Mouse (Mus musculus) heart, embryonic 16.5 days (tissue): ENCODE measurements around the gene Ttc41. TPM values are rescaled to one million over a fixed set of nuclear protein-coding genes. Genes with fewer than 3 reads are reported as not detected.

Experiments
- ATAC-seq: fragments of 200-750 bp; cut with Nextera tagmentation; replicated peaks from 2 replicates; pipeline ENCODE4 v1.8.0; 2017; ENCODE audit warnings: moderate number of reproducible peaks; ENCODE audit not compliant: insufficient read depth, low FRiP score; ENCODE audit errors: extremely low read depth
- H3K27ac ChIP-seq: fragments of 300-500 bp; sonication (generic); 2 replicates; pipeline ENCODE4 v1.5.1; 2014; ENCODE audit warnings: mild to moderate bottlenecking, low read length, control low read depth, moderate library complexity
- H3K27me3 ChIP-seq: fragments of 300-500 bp; sonication (generic); 2 replicates; pipeline ENCODE4 v1.6.1; 2014; ENCODE audit warnings: low read length, mixed read lengths; ENCODE audit not compliant: control insufficient read depth, insufficient read depth
- H3K36me3 ChIP-seq: fragments of 300-500 bp; sonication (generic); 2 replicates; pipeline ENCODE4 v1.6.1; 2014; ENCODE audit not compliant: control insufficient read depth, insufficient read depth
- H3K4me1 ChIP-seq: fragments of 300-500 bp; sonication (generic); 2 replicates; pipeline ENCODE4 v1.6.1; 2014; ENCODE audit warnings: low read length, mixed read lengths; ENCODE audit not compliant: control insufficient read depth, insufficient read depth
- H3K4me2 ChIP-seq: fragments of 300-500 bp; sonication (generic); 2 replicates; pipeline ENCODE4 v1.6.1; 2014; ENCODE audit warnings: low read depth, mild to moderate bottlenecking, control low read depth, low read length
- H3K4me3 ChIP-seq: fragments of 300-500 bp; sonication (generic); 2 replicates; pipeline ENCODE4 v1.5.1; 2014; ENCODE audit warnings: mild to moderate bottlenecking, control low read depth, low read length
- H3K9ac ChIP-seq: fragments of 300-500 bp; sonication (generic); 2 replicates; pipeline ENCODE4 v1.6.1; 2014; ENCODE audit warnings: low read length, control low read depth
- H3K9me3 ChIP-seq: fragments of 300-500 bp; sonication (generic); replicated peaks from 2 replicates; pipeline ENCODE4 v1.6.1; 2016; ENCODE audit warnings: low read length; ENCODE audit not compliant: control insufficient read depth
- WGBS: fragments of 180-500 bp; shearing (Covaris S2); extraction: QIAGEN DNeasy Blood & Tissue Kit; methylation state at CpG from one replicate; pipeline ENCODE4 v1.1.7; 2014; 5-methylcytosine and 5-hydroxymethylcytosine counted together
- polyA plus RNA-seq: library from polyadenylated mRNA; unstranded; fragments of >200 nt; fragmentation: Nextera tagmentation; extraction: Ambion mirVana; gene quantifications from 2 replicates; pipeline ENCODE4 v1.2.1, GENCODE M21; 2015

The Ttc41 gene
- polyA plus RNA-seq, 1 experiment from 2014 or later = 1.9 TPM

DNA sequence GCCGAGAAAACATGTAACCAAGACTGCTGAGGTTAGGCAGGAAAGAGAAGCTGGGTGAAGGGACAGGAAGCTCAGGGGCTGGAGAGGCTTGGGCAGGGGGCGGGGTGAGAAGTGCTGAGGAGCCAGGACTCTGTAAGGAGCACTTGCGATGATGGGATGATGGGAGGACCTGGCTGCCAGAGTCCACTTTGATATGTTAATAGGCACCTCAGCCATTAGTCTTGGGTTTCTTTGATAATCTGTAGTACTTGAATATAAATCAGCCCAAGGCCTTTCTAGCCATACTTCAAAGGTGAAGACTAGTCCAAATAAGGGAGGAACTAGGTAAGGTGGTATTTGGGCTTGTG, 56.7 kb downstream of the Ttc41 start:
- peaks cover 4% of the 10 kb centered on the region; the same call in 1 of the 2 replicates for H3K9me3 ChIP-seq
- H3K4me2 ChIP-seq = no peak overlapping the region
- no peaks in the 10 kb centered on the region for H3K4me1 ChIP-seq
- ATAC-seq = no peak
- no peak overlapping the region for H3K4me3 ChIP-seq
- no peaks in the 10 kb centered on the region for H3K27me3 ChIP-seq
- WGBS = 60% methylated on average over 3 of the region's 3 CpGs
- H3K36me3 ChIP-seq = no peaks in the 10 kb centered on the region
- H3K9ac ChIP-seq = no peak overlapping the region
- H3K27ac ChIP-seq = no peak overlapping the region

DNA sequence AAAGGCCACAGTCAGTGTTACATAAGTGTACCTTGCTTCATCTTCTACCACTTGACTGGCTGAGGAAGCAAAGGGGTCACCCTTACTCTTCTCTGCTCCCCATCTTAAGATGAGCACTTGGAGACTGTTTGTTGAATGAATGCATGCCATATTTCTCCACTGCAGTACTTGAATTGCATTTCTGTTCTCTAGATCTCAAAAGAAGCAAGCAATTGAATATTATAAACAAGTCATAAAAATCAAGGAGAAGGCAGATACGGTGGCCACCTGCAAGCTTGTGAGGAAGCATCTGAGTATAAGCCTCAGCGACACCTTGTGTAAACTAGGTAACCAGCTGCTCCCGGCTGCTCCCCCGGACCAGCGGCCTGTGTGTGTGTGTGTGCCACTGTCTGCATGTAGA, 58.1 kb downstream of the Ttc41 start, which contains the start of gene Gm49358:
Gene Gm49358 (plus strand): TSS at position 301 of the 400 bp plus-strand sequence.
- Histone ChIP-seq H3K36me3 (no peaks in the 10 kb centered on the region), H3K4me1 (no peaks in the 10 kb centered on the region), H3K4me2 (no peak within 1 kb of the TSS), H3K9me3 (peaks cover 4% of the 10 kb centered on the region; the same call in 1 of the 2 replicates), H3K27me3 (no peaks in the 10 kb centered on the region), H3K9ac (no peak within 1 kb of the TSS), H3K27ac (no peak within 1 kb of the TSS), H3K4me3 (no peak within 1 kb of the TSS)
- ATAC-seq = no peak
- WGBS = 82% methylated on average over 5 of the region's 5 CpGs

GRCm38 (mm10) chr10:86765344-86765966, 59.8 kb downstream of the Ttc41 start:
- WGBS = 80% methylated on average over 4 of the region's 4 CpGs
- H3K27me3 ChIP-seq = no peaks in the 10 kb centered on the region
- no peak overlapping the region for H3K27ac ChIP-seq
- H3K4me3 ChIP-seq = no peak overlapping the region
- ATAC-seq = no peak
- no peak overlapping the region for H3K4me2 ChIP-seq
- H3K9ac ChIP-seq = no peak overlapping the region
- H3K9me3 ChIP-seq = peaks cover 4% of the 10 kb centered on the region; the same call in 1 of the 2 replicates
- H3K36me3 ChIP-seq = no peaks in the 10 kb centered on the region
- H3K4me1 ChIP-seq = no peaks in the 10 kb centered on the region

DNA sequence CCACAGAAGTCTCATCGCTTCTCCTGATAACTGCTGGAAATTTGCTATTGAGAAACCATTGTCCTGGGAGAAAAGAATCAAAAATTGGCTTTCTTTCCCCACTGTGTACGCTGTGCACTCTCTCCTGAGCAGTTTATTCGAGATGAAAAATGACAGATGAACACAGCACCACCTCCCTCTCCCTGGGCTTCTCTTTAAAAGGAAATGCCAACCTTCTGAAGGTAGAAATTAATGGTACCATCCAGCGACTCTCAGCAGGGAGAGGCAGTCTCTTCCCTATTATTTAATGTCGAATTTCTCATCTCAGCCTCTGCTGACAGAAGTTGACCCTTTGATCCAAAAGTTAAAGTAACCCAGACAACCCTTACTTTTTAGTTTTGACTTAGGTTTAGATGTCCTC, 63.6 kb downstream of the Ttc41 start:
- Histone ChIP-seq H3K9me3 (no peaks in the 10 kb centered on the region), H3K9ac (no peak overlapping the region), H3K4me3 (no peak overlapping the region), H3K27me3 (no peaks in the 10 kb centered on the region), H3K27ac (no peak overlapping the region), H3K4me1 (no peaks in the 10 kb centered on the region), H3K4me2 (no peak overlapping the region), H3K36me3 (no peaks in the 10 kb centered on the region)
- ATAC-seq = no peak
- 65% methylated on average over 5 of the region's 5 CpGs for WGBS

- Histone ChIP-seq H3K27ac (no peak overlapping the region), H3K36me3 (no peaks in the 10 kb centered on the region), H3K9me3 (no peaks in the 10 kb centered on the region), H3K27me3 (no peaks in the 10 kb centered on the region), H3K9ac (no peak overlapping the region), H3K4me1 (no peaks in the 10 kb centered on the region), H3K4me2 (no peak overlapping the region), H3K4me3 (no peak overlapping the region)
- ATAC-seq = no peak
- WGBS = 33% methylated on average over 4 of the region's 4 CpGs
Measured at GRCm38 (mm10) chr10:86769797-86770196, 64.2 kb downstream of the Ttc41 start.

DNA sequence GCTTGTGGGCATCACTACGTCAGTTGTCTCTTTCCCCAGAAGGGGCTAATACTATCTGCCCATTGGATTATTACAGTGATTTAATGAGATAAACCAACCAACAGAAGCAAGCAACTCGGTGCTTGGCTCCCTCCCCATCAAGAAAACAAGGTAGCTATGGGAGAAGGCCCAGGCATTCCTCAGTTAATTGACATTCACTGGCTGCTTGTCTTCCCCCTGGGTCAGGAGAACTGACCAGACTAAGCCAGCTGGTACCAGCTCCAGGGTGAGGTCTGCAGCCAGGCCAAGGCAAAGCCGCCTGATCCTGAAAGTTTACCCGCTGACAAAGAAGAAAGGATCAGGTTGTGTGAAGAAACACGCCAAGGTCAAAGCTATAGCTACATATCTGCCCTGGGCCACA, 66.1 kb downstream of the Ttc41 start:
- Histone ChIP-seq H3K36me3 (no peaks in the 10 kb centered on the region), H3K4me2 (no peak overlapping the region), H3K9ac (no peak overlapping the region), H3K27me3 (no peaks in the 10 kb centered on the region), H3K9me3 (no peaks in the 10 kb centered on the region), H3K4me3 (no peak overlapping the region), H3K4me1 (peaks cover 3% of the 10 kb centered on the region; the same call in 1 of the 2 replicates), H3K27ac (no peak overlapping the region)
- no peak for ATAC-seq
- 80% methylated on average over 5 of the region's 5 CpGs for whole genome bisulfite sequencing

DNA sequence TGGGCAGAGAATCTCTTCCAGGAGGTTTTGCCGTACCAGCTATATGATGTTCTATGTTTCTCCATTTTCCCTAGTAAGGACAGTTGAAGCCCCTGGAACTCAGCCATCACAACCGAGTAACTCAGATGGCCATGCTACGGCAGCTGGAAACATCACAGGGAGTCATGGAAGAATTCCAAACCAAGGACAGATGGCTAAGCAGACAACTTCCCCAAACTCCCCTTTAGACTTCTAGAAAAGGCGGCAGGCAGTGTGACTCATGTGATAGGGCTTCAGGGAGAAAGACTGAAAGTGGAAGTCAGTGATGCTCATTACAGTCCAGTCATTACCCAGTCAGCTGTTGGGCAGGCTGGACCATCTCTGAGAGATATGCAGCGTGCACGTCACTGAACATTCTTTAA, 66.6 kb downstream of the Ttc41 start:
- no peaks in the 10 kb centered on the region for H3K36me3 ChIP-seq
- 49% methylated on average over 6 of the region's 6 CpGs for WGBS
- peaks cover 3% of the 10 kb centered on the region; the same call in 1 of the 2 replicates for H3K4me1 ChIP-seq
- H3K4me2 ChIP-seq = no peak overlapping the region
- no peaks in the 10 kb centered on the region for H3K27me3 ChIP-seq
- H3K9ac ChIP-seq = no peak overlapping the region
- H3K4me3 ChIP-seq = no peak overlapping the region
- ATAC-seq = no peak
- no peak overlapping the region for H3K27ac ChIP-seq
- H3K9me3 ChIP-seq = no peaks in the 10 kb centered on the region

GRCm38 (mm10) chr10:86773360-86773759, 67.7 kb downstream of the Ttc41 start:
- Histone ChIP-seq H3K36me3 (no peaks in the 10 kb centered on the region), H3K9me3 (no peaks in the 10 kb centered on the region), H3K4me3 (no peak overlapping the region), H3K27ac (no peak overlapping the region), H3K9ac (no peak overlapping the region), H3K27me3 (no peaks in the 10 kb centered on the region), H3K4me2 (no peak overlapping the region), H3K4me1 (peaks cover 7% of the 10 kb centered on the region)
- 72% methylated on average over 4 of the region's 4 CpGs for WGBS
- no peak for ATAC-seq

- H3K4me1 ChIP-seq = peaks cover 20% of the 10 kb centered on the region
- H3K27me3 ChIP-seq = no peaks in the 10 kb centered on the region
- H3K27ac ChIP-seq = no peak overlapping the region
- H3K4me2 ChIP-seq = no peak overlapping the region
- 64% methylated on average over 9 of the region's 9 CpGs for WGBS
- H3K4me3 ChIP-seq = no peak overlapping the region
- ATAC-seq = no peak
- no peak overlapping the region for H3K9ac ChIP-seq
- no peaks in the 10 kb centered on the region for H3K9me3 ChIP-seq
- H3K36me3 ChIP-seq = no peaks in the 10 kb centered on the region
Measured at GRCm38 (mm10) chr10:86776281-86776680, 70.7 kb downstream of the Ttc41 start.
